In the genomic region with DNA sequence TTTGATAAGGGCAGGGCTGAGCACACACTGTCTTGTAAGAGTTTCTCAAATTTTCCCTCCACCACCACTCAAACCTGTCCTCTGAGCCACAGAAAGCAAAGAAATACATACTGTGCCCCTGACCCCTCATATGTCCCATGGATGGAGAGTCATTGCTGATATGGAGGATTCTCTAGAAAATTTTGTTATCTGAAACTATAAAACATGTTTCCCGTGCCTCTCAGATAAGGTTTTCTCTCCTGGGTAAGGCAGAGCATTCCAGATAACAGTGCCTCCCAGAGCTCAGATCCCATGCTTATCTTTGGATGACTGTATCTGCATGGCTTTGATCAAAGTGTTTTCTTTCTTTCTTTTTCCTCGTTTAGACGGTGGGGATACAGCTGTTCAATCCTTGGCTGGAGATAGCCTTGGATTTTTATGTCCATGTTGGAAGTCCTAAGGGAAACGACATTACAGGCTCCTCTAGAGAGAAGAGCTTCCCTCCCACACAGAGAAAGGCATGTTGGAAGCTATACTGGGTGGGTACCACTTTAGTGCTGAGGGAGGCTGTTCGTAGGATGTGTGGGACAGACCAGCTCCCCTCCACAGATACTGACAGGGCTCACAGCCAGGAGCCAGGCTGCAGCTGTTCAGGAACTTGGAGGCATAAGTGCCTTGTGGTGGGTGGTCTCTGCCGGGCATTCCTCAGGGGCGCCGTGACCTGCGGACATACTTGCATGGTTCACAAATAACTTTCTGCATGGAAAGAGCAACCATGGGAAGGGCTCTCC, we compare ENCODE assay signal across 12 mouse cellular contexts.
DNase-seq lines count a peak whose midpoint lies in the region; ATAC-seq and TF ChIP-seq lines count a peak whose summit lies in the region.
"Had no signal": no experiment of that assay in that cellular context is flagged by ENCODE, and none has a peak within 500 bp of the region (broad histone marks: within the 10 kb centered on the region; RNA-seq: fewer than 3 reads in every experiment).

No protein-coding gene starts in this region.

- no peak overlapping the region for H3K27ac ChIP-seq in heart, postnatal 0 days (ENCODE audit: low read depth)
- H3K27ac ChIP-seq in stomach, embryonic 14.5 days (ENCODE audit: low read length): no peak overlapping the region
- no peak overlapping the region for H3K27ac ChIP-seq in stomach, postnatal 0 days (replicated peaks)
- peak overlapping the region; percentile 54 for H3K27ac ChIP-seq in liver, embryonic 11.5 days (ENCODE audit: low read depth, low read length)
- H3K27ac ChIP-seq: macrophage; neural tube, embryonic 12.5 days had no signal

- H3K9me3 ChIP-seq in heart, postnatal 0 days (replicated peaks; ENCODE audit: control insufficient read depth, low read length): no peaks in the 10 kb centered on the region
- H3K9me3 ChIP-seq in stomach, embryonic 14.5 days (ENCODE audit: control insufficient read depth, low read depth, low read length): no peaks in the 10 kb centered on the region
- no peaks in the 10 kb centered on the region for H3K9me3 ChIP-seq in stomach, postnatal 0 days (ENCODE audit: control insufficient read depth, low read length)
- no peaks in the 10 kb centered on the region for H3K9me3 ChIP-seq in liver, embryonic 11.5 days (ENCODE audit: control insufficient read depth, low read length)
- H3K9me3 ChIP-seq: neural tube, embryonic 12.5 days had no signal

- H3K4me3 ChIP-seq in heart, postnatal 0 days (ENCODE audit: low read depth, low read length): no peak overlapping the region
- H3K4me3 ChIP-seq in stomach, embryonic 14.5 days (ENCODE audit: low read depth, low read length): no peak overlapping the region
- H3K4me3 ChIP-seq in stomach, postnatal 0 days (ENCODE audit: low read depth, low read length): no peak overlapping the region
- H3K4me3 ChIP-seq in liver, embryonic 11.5 days (ENCODE audit: low read depth, low read length): peak overlapping the region; percentile 20; the same call in 1 of the 2 replicates
- H3K4me3 ChIP-seq: neural tube, embryonic 12.5 days had no signal

- peak; percentile 5 for DNase-seq in heart, postnatal 0 days (ENCODE audit: low spot score)
- no peak for DNase-seq in heart, postnatal 4 days
- no peak for DNase-seq in stomach, postnatal 0 days (ENCODE audit: low spot score)
- DNase-seq in liver, embryonic 11.5 days (ENCODE audit: low spot score): peak; percentile 40
- peak; percentile 61 for DNase-seq in telencephalon, adult 2 months (ENCODE audit: low read depth, low spot score)
- DNase-seq in spleen, postnatal 36 days (ENCODE audit: low spot score in 2 of 2): no peak
- DNase-seq in gastrocnemius, postnatal 25 days: no peak
- DNase-seq: layer of hippocampus, postnatal 36 days; thymus, postnatal 36 days had no signal

- H3K4me2 ChIP-seq in heart, postnatal 0 days (ENCODE audit: low read depth, low read length): no peak overlapping the region
- no peak overlapping the region for H3K4me2 ChIP-seq in stomach, embryonic 14.5 days (replicated peaks; ENCODE audit: low read depth, low read length)
- H3K4me2 ChIP-seq in stomach, postnatal 0 days (replicated peaks; ENCODE audit: low read depth): no peak overlapping the region
- H3K4me2 ChIP-seq in liver, embryonic 11.5 days: peak overlapping the region; percentile 54
- H3K4me2 ChIP-seq: neural tube, embryonic 12.5 days had no signal

- no peaks in the 10 kb centered on the region for H3K27me3 ChIP-seq in heart, postnatal 0 days (ENCODE audit: control insufficient read depth, insufficient read depth, low read length)
- no peaks in the 10 kb centered on the region for H3K27me3 ChIP-seq in stomach, embryonic 14.5 days (ENCODE audit: control insufficient read depth, insufficient read depth, low read length)
- no peaks in the 10 kb centered on the region for H3K27me3 ChIP-seq in stomach, postnatal 0 days (ENCODE audit: control insufficient read depth, insufficient read depth, low read length)
- H3K27me3 ChIP-seq in liver, embryonic 11.5 days (replicated peaks; ENCODE audit: control insufficient read depth, insufficient read depth, low read length): no peaks in the 10 kb centered on the region
- H3K27me3 ChIP-seq: neural tube, embryonic 12.5 days had no signal

- no peak for TF ChIP-seq EP300 in heart, postnatal 0 days (IDR thresholded peaks at IDR 0.05; ENCODE audit: low read depth)
- no peak for TF ChIP-seq EP300 in stomach, postnatal 0 days (optimal IDR thresholded peaks at IDR 0.05)

- no peak overlapping the region for H3K9ac ChIP-seq in heart, postnatal 0 days (replicated peaks; ENCODE audit: low read depth, low read length)
- no peak overlapping the region for H3K9ac ChIP-seq in stomach, embryonic 14.5 days (replicated peaks; ENCODE audit: low read depth, low read length)
- H3K9ac ChIP-seq in stomach, postnatal 0 days (ENCODE audit: low read length): no peak overlapping the region
- no peak overlapping the region for H3K9ac ChIP-seq in liver, embryonic 11.5 days (ENCODE audit: low read depth, low read length)
- H3K9ac ChIP-seq: neural tube, embryonic 12.5 days had no signal

- no peak for TF ChIP-seq CTCF in heart, postnatal 0 days (IDR thresholded peaks at IDR 0.05; ENCODE audit: low read depth)
- no peak for TF ChIP-seq CTCF in stomach, postnatal 0 days (IDR thresholded peaks at IDR 0.05; ENCODE audit: low read depth)

- H3K4me1 ChIP-seq in heart, postnatal 0 days (ENCODE audit: control insufficient read depth, insufficient read depth): peaks cover 7% of the 10 kb centered on the region
- H3K4me1 ChIP-seq in stomach, embryonic 14.5 days (ENCODE audit: control insufficient read depth, insufficient read depth, low read length): 0 out of 2 replicates have a peak, but pooled peaks cover 3% of the 10 kb centered on the region
- H3K4me1 ChIP-seq in stomach, postnatal 0 days (replicated peaks; ENCODE audit: control insufficient read depth, insufficient read depth): no peaks in the 10 kb centered on the region
- H3K4me1 ChIP-seq in liver, embryonic 11.5 days (replicated peaks; ENCODE audit: control insufficient read depth, insufficient read depth, low read length): peaks cover 19% of the 10 kb centered on the region

- no peaks in the 10 kb centered on the region for H3K36me3 ChIP-seq in heart, postnatal 0 days (replicated peaks; ENCODE audit: control insufficient read depth, insufficient read depth, low read length)
- no peaks in the 10 kb centered on the region for H3K36me3 ChIP-seq in stomach, embryonic 14.5 days (ENCODE audit: control insufficient read depth, insufficient read depth, low read length)
- H3K36me3 ChIP-seq in stomach, postnatal 0 days (ENCODE audit: control insufficient read depth, insufficient read depth, low read length): no peaks in the 10 kb centered on the region
- no peaks in the 10 kb centered on the region for H3K36me3 ChIP-seq in liver, embryonic 11.5 days (ENCODE audit: control insufficient read depth, insufficient read depth, low read length)
- H3K36me3 ChIP-seq: neural tube, embryonic 12.5 days had no signal

- ATAC-seq in heart, postnatal 0 days (ENCODE audit: insufficient read depth, low read depth): peak; percentile 30; the same call in 1 of the 2 replicates
- ATAC-seq in stomach, embryonic 14.5 days (ENCODE audit: insufficient number of reproducible peaks, insufficient read depth, low FRiP score, low read depth): peak; percentile 54; the same call in 1 of the 2 replicates
- no peak for ATAC-seq in stomach, postnatal 0 days (ENCODE audit: low FRiP score, low TSS enrichment)
- ATAC-seq in liver, embryonic 11.5 days (replicated peaks; ENCODE audit: low FRiP score): peak; percentile 92

- WGBS in heart, postnatal 0 days: 11% methylated on average over 9 of the region's 9 CpGs
- WGBS in stomach, embryonic 14.5 days: 42% methylated on average over 9 of the region's 9 CpGs
- WGBS in stomach, postnatal 0 days: 42% methylated on average over 9 of the region's 9 CpGs
- WGBS in liver, embryonic 11.5 days: 37% methylated on average over 9 of the region's 9 CpGs

Comparison
In these comparisons a context has a peak if more than half of its experiments do, and no peak if none do; other contexts are left out.
1. DNase-seq: peak in heart, postnatal 0 days (single experiment), liver, embryonic 11.5 days (single experiment) and telencephalon, adult 2 months (single experiment); none in heart, postnatal 4 days (single experiment), stomach, postnatal 0 days (single experiment), spleen, postnatal 36 days (0 of 2) and gastrocnemius, postnatal 25 days (single experiment).